Mouse (Mus musculus): ENCODE measurements around the gene Faf2.

- TF ChIP-seq ZNF384 (IDR thresholded peaks at IDR 0.05; ENCODE audit: low read depth, low read length) (peak; percentile 44; the same call in 1 of the 2 replicates), ZC3H11A (IDR thresholded peaks at IDR 0.05; ENCODE audit: borderline replicate concordance, low read depth, low read length) (no peak), HCFC1 (IDR thresholded peaks at IDR 0.05; ENCODE audit: borderline replicate concordance, insufficient read depth, low read length) (no peak), MAFK (IDR thresholded peaks at IDR 0.05; ENCODE audit: insufficient read depth, low read depth, low read length) (no peak), CHD2 (IDR thresholded peaks at IDR 0.05; ENCODE audit: low read depth, low read length) (no peak)
These were observed 18.1 kb upstream of the Faf2 start for GRCm38 (mm10) chr13:54603501-54603900.
